Mouse (Mus musculus) urinary bladder, postnatal 4 days (tissue): ENCODE measurements around the gene Lrrtm1.

Experiments
- DNase-seq, 2 experiments: peaks; one replicate each; pipeline ENCODE4 v3.0.0; 2021 to 2022; ENCODE audit warnings: low spot score in 2 of 2

Gene Lrrtm1

GRCm38 (mm10) chr6:77306796-77307195, 64.3 kb downstream of the Lrrtm1 start:
- no peak for DNase-seq
